Mouse (Mus musculus) midbrain, embryonic 10.5 days (tissue): Measurements from ENCODE around the gene Gm12394. TPM values are rescaled to one million over a fixed set of nuclear protein-coding genes. Genes with fewer than 3 reads are reported as not detected.
"Not testable (repeated sequence)": the region's sequence is repeated elsewhere in the genome, so short reads cannot be mapped to it uniquely, and the experiment has no call there.

Source experiments
- DNase-seq: peaks from one replicate; pipeline ENCODE4 v3.0.0-alpha.2; 2017; ENCODE audit warnings: low spot score
- H3K27ac ChIP-seq: fragments of 300-500 bp; sonication (generic); replicated peaks from 2 replicates; pipeline ENCODE4 v1.5.1; 2016; ENCODE audit warnings: mild to moderate bottlenecking
- H3K27me3 ChIP-seq: fragments of 300-500 bp; sonication (generic); 2 replicates; pipeline ENCODE4 v1.6.1; 2016; ENCODE audit warnings: low read depth, mild to moderate bottlenecking; ENCODE audit not compliant: poor library complexity, severe bottlenecking
- H3K36me3 ChIP-seq: fragments of 300-500 bp; sonication (generic); 2 replicates; pipeline ENCODE4 v1.6.1; 2016; ENCODE audit warnings: mild to moderate bottlenecking, moderate library complexity
- H3K4me1 ChIP-seq: fragments of 300-500 bp; sonication (generic); 2 replicates; pipeline ENCODE4 v1.6.1; 2016
- H3K4me3 ChIP-seq: fragments of 300-500 bp; sonication (generic); 2 replicates; pipeline ENCODE4 v1.5.1; 2016; ENCODE audit warnings: mild to moderate bottlenecking, moderate library complexity
- H3K9me3 ChIP-seq: fragments of 300-500 bp; sonication (generic); replicated peaks from 2 replicates; pipeline ENCODE4 v1.6.1; 2016; ENCODE audit warnings: mild to moderate bottlenecking
- WGBS: fragments of 180-500 bp; shearing (Covaris S2); methylation state at CpG from one replicate; pipeline ENCODE4 v1.1.7; 2016; 5-methylcytosine and 5-hydroxymethylcytosine counted together
- polyA plus RNA-seq: library from polyadenylated mRNA; unstranded; fragments of >200 nt; fragmentation: Nextera tagmentation; extraction: Ambion mirVana; gene quantifications from 2 replicates; pipeline ENCODE4 v1.2.1, GENCODE M21; 2016

Gene Gm12394
- polyA plus RNA-seq, 1 experiment from 2014 or later: 0.38 TPM

DNA sequence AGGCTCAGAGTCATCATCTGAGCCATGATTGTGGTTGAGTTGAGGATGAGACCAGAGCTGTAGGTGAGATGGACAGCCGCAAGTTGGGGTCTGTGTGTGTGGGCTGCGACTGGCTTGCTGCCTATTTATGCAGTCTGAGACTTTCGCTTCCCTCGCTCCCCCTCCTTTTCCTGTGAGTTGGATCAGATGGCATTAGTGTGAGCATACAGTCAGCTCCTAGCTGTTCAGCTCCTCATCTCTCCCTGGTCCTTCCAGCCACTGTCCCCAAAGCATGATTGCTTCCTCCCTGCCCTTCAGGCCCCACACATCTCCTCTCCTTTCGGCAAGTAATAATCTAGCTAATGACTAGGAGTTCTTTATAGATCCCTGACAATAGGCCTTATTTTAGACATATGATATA, 82.7 kb downstream of the Gm12394 start, which contains the start of gene Ccl21a:
Gene Ccl21a, minus strand, starts transcription at position 101 of the 400 bp plus-strand sequence.
- H3K27ac ChIP-seq, H3K4me1 ChIP-seq, H3K4me3 ChIP-seq, H3K27me3 ChIP-seq, H3K9me3 ChIP-seq, DNase-seq, H3K36me3 ChIP-seq: not testable (repeated sequence)
- no CpG with 5 or more reads among the region's 5 CpGs for WGBS

- H3K36me3 ChIP-seq, DNase-seq, H3K4me1 ChIP-seq, H3K27me3 ChIP-seq, H3K4me3 ChIP-seq, H3K27ac ChIP-seq, H3K9me3 ChIP-seq: not testable (repeated sequence)
- no CpG with 5 or more reads among the region's 6 CpGs for WGBS
Observed at GRCm38 (mm10) chr4:42756477-42756876, 100.1 kb downstream of the Gm12394 start, which contains the start of gene Ccl19. Gene Ccl19, minus strand, starts transcription at chr4:42756577.

- H3K36me3 ChIP-seq, H3K4me1 ChIP-seq, H3K27me3 ChIP-seq, DNase-seq, H3K27ac ChIP-seq, H3K4me3 ChIP-seq, H3K9me3 ChIP-seq: not testable (repeated sequence)
- WGBS: no CpG with 5 or more reads among the region's 13 CpGs
Observed at GRCm38 (mm10) chr4:42735245-42735644, 121.3 kb downstream of the Gm12394 start, which contains the start of gene 4930578G10Rik. Gene 4930578G10Rik, plus strand, starts transcription at chr4:42735545.

Other genes starting within 250 kb of the Gm12394 start
- gene Gm10591, start 244.6 kb downstream of the Gm12394 start, polyA plus RNA-seq: not detected in 2 replicates
- gene Gm2564, start 227.1 kb downstream of the Gm12394 start, polyA plus RNA-seq: not detected in 2 replicates
- gene Ccl27b, start 201.5 kb downstream of the Gm12394 start, polyA plus RNA-seq: not detected in 2 replicates
- not detected in 2 replicates for gene Il11ra2, start 194.9 kb downstream of the Gm12394 start, polyA plus RNA-seq
- 0.48 and 1.3 TPM in 2 replicates for gene 4930578G10Rik, start 121.2 kb downstream of the Gm12394 start, polyA plus RNA-seq
- gene Ccl19, start 100.2 kb downstream of the Gm12394 start, polyA plus RNA-seq: 0.48 TPM in 1 of 2 replicates, not detected in the other
- 0.21 and 0.27 TPM in 2 replicates for gene Ccl21a, start 82.8 kb downstream of the Gm12394 start, polyA plus RNA-seq
- not detected in 2 replicates for gene Fam205a1, start 2.9 kb downstream of the Gm12394 start, polyA plus RNA-seq
- gene Fam205c, start 17.5 kb upstream of the Gm12394 start, polyA plus RNA-seq: 0.60 and 0.98 TPM in 2 replicates
- 1.6 and 2.1 TPM in 2 replicates for gene Phf24, start 59.9 kb upstream of the Gm12394 start, polyA plus RNA-seq
- 14.9 and 22.6 TPM in 2 replicates for gene Dnajb5, start 93.0 kb upstream of the Gm12394 start, polyA plus RNA-seq
- 0.47 and 0.59 TPM in 2 replicates for gene 1700022I11Rik, start 112.8 kb upstream of the Gm12394 start, polyA plus RNA-seq
- gene Vcp, start 143.7 kb upstream of the Gm12394 start, polyA plus RNA-seq: 656 and 674 TPM in 2 replicates
- gene Fancg, start 153.7 kb upstream of the Gm12394 start, polyA plus RNA-seq: 25.0 and 27.2 TPM in 2 replicates
- 21.8 and 27.5 TPM in 2 replicates for gene Pigo, start 169.0 kb upstream of the Gm12394 start, polyA plus RNA-seq
- 419 and 471 TPM in 2 replicates for gene Stoml2, start 174.9 kb upstream of the Gm12394 start, polyA plus RNA-seq
- gene Fam214b, start 189.4 kb upstream of the Gm12394 start, polyA plus RNA-seq: 27.4 and 40.4 TPM in 2 replicates
- 9.9 and 14.2 TPM in 2 replicates for gene Unc13b, start 202.2 kb upstream of the Gm12394 start, polyA plus RNA-seq